Mouse (Mus musculus) intestine, postnatal 0 days (tissue): Measurements from ENCODE around the gene Rbp7. TPM values are rescaled to one million over a fixed set of nuclear protein-coding genes. Genes with fewer than 3 reads are reported as not detected.
"Not testable (repeated sequence)": the region's sequence is repeated elsewhere in the genome, so short reads cannot be mapped to it uniquely, and the experiment has no call there.

Experiments used
- ATAC-seq: fragments of 200-750 bp; cut with Nextera tagmentation; 2 replicates; pipeline ENCODE4 v1.8.0; 2017; ENCODE audit warnings: mild to moderate bottlenecking, moderate TSS enrichment, moderate library complexity
- H3K27ac ChIP-seq: fragments of 300-500 bp; sonication (generic); 2 replicates; pipeline ENCODE4 v1.5.1; 2014; ENCODE audit warnings: mild to moderate bottlenecking, low read depth, low read length, moderate library complexity
- H3K27me3 ChIP-seq: fragments of 300-500 bp; sonication (generic); replicated peaks from 2 replicates; pipeline ENCODE4 v1.6.1; 2014; ENCODE audit warnings: low read length, mixed read lengths; ENCODE audit not compliant: control insufficient read depth, insufficient read depth
- H3K36me3 ChIP-seq: fragments of 300-500 bp; sonication (generic); 2 replicates; pipeline ENCODE4 v1.6.1; 2014; ENCODE audit warnings: mild to moderate bottlenecking, moderate library complexity; ENCODE audit not compliant: control insufficient read depth, insufficient read depth
- H3K4me1 ChIP-seq: fragments of 300-500 bp; sonication (generic); replicated peaks from 2 replicates; pipeline ENCODE4 v1.6.1; 2014; ENCODE audit warnings: antibody characterized with exemption, low read length, mixed read lengths; ENCODE audit not compliant: control insufficient read depth, insufficient read depth
- H3K4me2 ChIP-seq: fragments of 300-500 bp; sonication (generic); replicated peaks from 2 replicates; pipeline ENCODE4 v1.6.1; 2014; ENCODE audit warnings: low read depth, mild to moderate bottlenecking, moderate library complexity
- H3K4me3 ChIP-seq: fragments of 300-500 bp; sonication (generic); 2 replicates; pipeline ENCODE4 v1.5.1; 2014; ENCODE audit warnings: low read depth, low read length
- H3K9ac ChIP-seq: fragments of 300-500 bp; sonication (generic); 2 replicates; pipeline ENCODE4 v1.6.1; 2014; ENCODE audit warnings: mild to moderate bottlenecking, low read depth, low read length
- H3K9me3 ChIP-seq: fragments of 300-500 bp; sonication (generic); 2 replicates; pipeline ENCODE4 v1.6.1; 2016; ENCODE audit warnings: mixed run types; ENCODE audit not compliant: control insufficient read depth
- CTCF ChIP-seq: sonication (generic); IDR thresholded peaks from 2 replicates; pipeline ENCODE4 v1.5.1; 2016; ENCODE audit warnings: low read depth, mild to moderate bottlenecking, control low read depth, antibody characterized with exemption, moderate library complexity
- WGBS: fragments of 180-500 bp; shearing (Covaris S2); extraction: QIAGEN DNeasy Blood & Tissue Kit; methylation state at CpG from one replicate; pipeline ENCODE4 v1.1.7; 2014; 5-methylcytosine and 5-hydroxymethylcytosine counted together
- polyA plus RNA-seq: library from polyadenylated mRNA; unstranded; fragments of >200 nt; fragmentation: Nextera tagmentation; extraction: Ambion mirVana; gene quantifications from 2 replicates; pipeline ENCODE4 v1.2.1, GENCODE M21; 2015

The Rbp7 gene
- polyA plus RNA-seq, 1 experiment from 2014 or later, result 4.0 TPM

GRCm38 (mm10) chr4:149446309-149446708 is 8.5 kb downstream of the Rbp7 start:
- Histone ChIP-seq H3K27me3 (no peaks in the 10 kb centered on the region), H3K36me3 (no peaks in the 10 kb centered on the region), H3K4me2 (no peak overlapping the region), H3K9me3 (no peaks in the 10 kb centered on the region), H3K4me3 (no peak overlapping the region), H3K4me1 (no peaks in the 10 kb centered on the region), H3K27ac (peak overlapping the region; percentile 57; the same call in 1 of the 2 replicates), H3K9ac (no peak overlapping the region)
- no peak for TF ChIP-seq CTCF
- ATAC-seq, result no peak
- WGBS, result 91% methylated on average over 1 of the region's 1 CpGs

- no peak overlapping the region for H3K9ac ChIP-seq
- H3K27ac ChIP-seq, result peak overlapping the region; percentile 68
- 7% methylated on average over 11 of the region's 11 CpGs for WGBS
- TF ChIP-seq CTCF, result no peak
- peak overlapping the region; percentile 54 for H3K4me2 ChIP-seq
- no peaks in the 10 kb centered on the region for H3K27me3 ChIP-seq
- H3K4me3 ChIP-seq, result no peak overlapping the region
- H3K4me1 ChIP-seq, result no peaks in the 10 kb centered on the region
- H3K36me3 ChIP-seq, result no peaks in the 10 kb centered on the region
- peak; percentile 25; the same call in 1 of the 2 replicates for ATAC-seq
- H3K9me3 ChIP-seq, result no peaks in the 10 kb centered on the region
Observed at GRCm38 (mm10) chr4:149445868-149446267, 8.9 kb downstream of the Rbp7 start.

GRCm38 (mm10) chr4:149444964-149445701 is 9.6 kb downstream of the Rbp7 start:
- TF ChIP-seq CTCF, result peak; percentile 99
- ATAC-seq, result peak; percentile 93
- Histone ChIP-seq H3K4me2 (peak overlapping the region; percentile 54), H3K9me3 (no peaks in the 10 kb centered on the region), H3K4me3 (peak overlapping the region; percentile 7; the same call in 1 of the 2 replicates), H3K9ac (no peak overlapping the region), H3K36me3 (no peaks in the 10 kb centered on the region), H3K27ac (peak overlapping the region; percentile 68), H3K4me1 (no peaks in the 10 kb centered on the region), H3K27me3 (no peaks in the 10 kb centered on the region)
- WGBS, result under 1% methylated on average over 36 of the region's 36 CpGs

GRCm38 (mm10) chr4:149444465-149444864 is 10.3 kb downstream of the Rbp7 start:
- Histone ChIP-seq H3K27me3 (no peaks in the 10 kb centered on the region), H3K36me3 (no peaks in the 10 kb centered on the region), H3K4me3 (no peak overlapping the region), H3K9ac (no peak overlapping the region), H3K4me1 (no peaks in the 10 kb centered on the region), H3K4me2 (peak overlapping the region; percentile 54; the same call in 1 of the 2 replicates), H3K27ac (no peak overlapping the region), H3K9me3 (no peaks in the 10 kb centered on the region)
- TF ChIP-seq CTCF, result no peak
- peak; percentile 55; the same call in 1 of the 2 replicates for ATAC-seq
- WGBS, result 25% methylated on average over 1 of the region's 1 CpGs

- Histone ChIP-seq H3K4me3 (no peak overlapping the region), H3K4me1 (no peaks in the 10 kb centered on the region), H3K4me2 (no peak overlapping the region), H3K9ac (no peak overlapping the region), H3K27me3 (no peaks in the 10 kb centered on the region), H3K36me3 (no peaks in the 10 kb centered on the region), H3K27ac (no peak overlapping the region), H3K9me3 (no peaks in the 10 kb centered on the region)
- WGBS, result 49% methylated on average over 3 of the region's 3 CpGs
- no peak for ATAC-seq
- TF ChIP-seq CTCF, result no peak
Observed at GRCm38 (mm10) chr4:149442436-149442835, 12.3 kb downstream of the Rbp7 start.

GRCm38 (mm10) chr4:149440576-149440975 is 14.2 kb downstream of the Rbp7 start:
- WGBS, result 73% methylated on average over 8 of the region's 8 CpGs
- ATAC-seq, result no peak

GRCm38 (mm10) chr4:149431887-149432286 is 22.9 kb downstream of the Rbp7 start:
- ATAC-seq, H3K9me3 ChIP-seq, H3K27me3 ChIP-seq, H3K4me2 ChIP-seq, H3K36me3 ChIP-seq, H3K27ac ChIP-seq, H3K4me1 ChIP-seq, H3K4me3 ChIP-seq, H3K9ac ChIP-seq: not testable (repeated sequence)
- WGBS, result 81% methylated on average over 1 of the region's 1 CpGs

More at GRCm38 (mm10) chr4:149440576-149440975, 14.2 kb downstream of the Rbp7 start:
- H3K27ac ChIP-seq, result no peak overlapping the region
- H3K27me3 ChIP-seq, result no peaks in the 10 kb centered on the region
- no peaks in the 10 kb centered on the region for H3K9me3 ChIP-seq
- no peak overlapping the region for H3K4me2 ChIP-seq
- H3K36me3 ChIP-seq, result no peaks in the 10 kb centered on the region
- TF ChIP-seq CTCF, result no peak
- H3K4me1 ChIP-seq, result no peaks in the 10 kb centered on the region
- H3K9ac ChIP-seq, result no peak overlapping the region
- H3K4me3 ChIP-seq, result no peak overlapping the region
